9 mouse cellular contexts compared by ENCODE assay signal in the genomic region with DNA sequence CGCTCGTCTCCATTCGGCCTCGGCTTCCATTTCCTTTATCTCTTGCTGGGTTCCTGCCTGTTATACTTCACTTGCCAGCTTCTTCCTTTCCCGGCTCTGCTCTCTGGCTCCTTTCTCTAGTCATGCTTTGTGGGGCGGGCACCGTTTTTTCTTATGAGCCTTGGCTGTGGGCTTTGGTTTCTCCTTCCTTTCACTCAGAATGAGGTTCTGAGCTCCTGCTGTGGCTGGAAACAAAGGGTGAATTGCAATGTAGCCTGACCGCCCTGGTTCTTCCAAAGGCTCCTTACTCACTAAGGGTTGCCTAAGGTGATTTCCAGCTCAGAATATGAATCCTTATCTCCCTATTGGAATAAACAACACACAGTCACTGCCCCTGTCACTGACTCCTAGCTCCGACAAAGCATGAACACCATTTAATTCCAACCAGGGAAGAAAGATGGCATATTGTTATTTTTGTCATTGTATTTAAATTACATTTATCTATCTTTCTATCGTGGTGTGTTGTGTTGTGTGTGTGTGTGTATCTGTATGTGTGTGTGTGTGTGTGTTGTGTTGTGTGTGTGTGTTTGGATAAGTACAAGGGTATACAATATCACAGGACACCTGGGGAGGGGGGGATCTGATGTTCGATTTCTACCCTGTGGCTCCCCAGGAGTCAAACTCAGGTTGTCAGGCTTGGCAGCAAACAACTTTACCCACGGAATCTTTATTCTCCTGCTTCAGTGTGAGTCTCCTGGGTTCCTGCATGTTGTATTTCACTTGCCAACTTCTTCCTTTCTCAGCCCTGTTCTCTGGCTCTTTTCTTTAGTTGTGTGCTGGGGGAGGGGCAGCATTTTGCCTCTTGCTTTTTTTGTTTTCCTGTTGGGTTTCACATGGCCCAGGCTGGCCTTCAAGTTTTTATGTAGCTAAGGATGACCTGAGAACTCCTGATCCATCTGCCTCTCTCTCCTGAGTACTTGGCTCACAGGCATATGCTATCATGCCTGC. TPM values are rescaled to one million over a fixed set of nuclear protein-coding genes. Genes with fewer than 3 reads are reported as not detected.
DNase-seq lines count a peak whose midpoint lies in the region; ATAC-seq lines count a peak whose summit lies in the region.
"Had no signal": no experiment of that assay in that cellular context is flagged by ENCODE, and none has a peak within 500 bp of the region (broad histone marks: within the 10 kb centered on the region; RNA-seq: fewer than 3 reads in every experiment).

No protein-coding gene starts in this region.

- peak; percentile 50; the same call in 1 of the 2 replicates for ATAC-seq in forebrain, embryonic 11.5 days (replicated peaks; ENCODE audit: low FRiP score)
- ATAC-seq in neural tube, embryonic 14.5 days (ENCODE audit: low read depth), result peak; percentile 46; the same call in 1 of the 2 replicates

- no peaks in the 10 kb centered on the region for H3K27me3 ChIP-seq in forebrain, embryonic 11.5 days (ENCODE audit: control insufficient read depth, insufficient read depth, low read length)
- H3K27me3 ChIP-seq in neural tube, embryonic 14.5 days (ENCODE audit: control insufficient read depth, insufficient read depth, low read length), result no peaks in the 10 kb centered on the region

- peak overlapping the region; percentile 9; the same call in 1 of the 2 replicates for H3K9ac ChIP-seq in forebrain, embryonic 11.5 days (ENCODE audit: low read length)
- H3K9ac ChIP-seq in neural tube, embryonic 14.5 days (replicated peaks; ENCODE audit: low read depth, low read length), result no peak overlapping the region

- no peaks in the 10 kb centered on the region for H3K36me3 ChIP-seq in forebrain, embryonic 11.5 days (ENCODE audit: control insufficient read depth, insufficient read depth, low read length)
- no peaks in the 10 kb centered on the region for H3K36me3 ChIP-seq in neural tube, embryonic 14.5 days (ENCODE audit: control insufficient read depth, insufficient read depth, low read length)

- H3K4me1 ChIP-seq in forebrain, embryonic 11.5 days (replicated peaks; ENCODE audit: control insufficient read depth, insufficient read depth, low read length), result peaks cover 2% of the 10 kb centered on the region; the same call in 1 of the 2 replicates
- no peaks in the 10 kb centered on the region for H3K4me1 ChIP-seq in neural tube, embryonic 14.5 days (ENCODE audit: control insufficient read depth, insufficient read depth, low read length)

- no peak overlapping the region for H3K4me3 ChIP-seq in forebrain, embryonic 11.5 days (ENCODE audit: low read depth, low read length)
- no peak overlapping the region for H3K4me3 ChIP-seq in neural tube, embryonic 14.5 days (ENCODE audit: low read depth, low read length)
- H3K4me3 ChIP-seq: myocyte had no signal

- no peaks in the 10 kb centered on the region for H3K9me3 ChIP-seq in forebrain, embryonic 11.5 days (ENCODE audit: control insufficient read depth, low read length)
- no peaks in the 10 kb centered on the region for H3K9me3 ChIP-seq in neural tube, embryonic 14.5 days (ENCODE audit: control insufficient read depth, low read length)

- intact Hi-C loops in heart, postnatal 10 days (cut with DNase I), result no loop called here

- WGBS in forebrain, embryonic 11.5 days, result 11% methylated on average over 12 of the region's 12 CpGs
- 12% methylated on average over 12 of the region's 12 CpGs for whole genome bisulfite sequencing in neural tube, embryonic 14.5 days

- no peak overlapping the region for H3K27ac ChIP-seq in forebrain, embryonic 11.5 days (ENCODE audit: low read depth, low read length)
- H3K27ac ChIP-seq in neural tube, embryonic 14.5 days (ENCODE audit: low read depth, low read length), result 0 out of 2 replicates have a peak overlapping the region, but pooled peaks have one; percentile 34

- DNase-seq in thymus, postnatal 4 days, result peak; percentile 32
- no peak for DNase-seq in thymus, postnatal 0 days (ENCODE audit: low spot score)
- DNase-seq in forebrain, embryonic 11.5 days (ENCODE audit: low spot score), result peak; percentile 57
- DNase-seq in heart, postnatal 10 days, result peak; percentile 37 to 40
- DNase-seq in liver, result peak; percentile 10
- no peak for DNase-seq in kidney, postnatal 14 days
- no peak for DNase-seq in spleen, postnatal 14 days (ENCODE audit: low spot score in 2 of 2)

- no peak overlapping the region for H3K4me2 ChIP-seq in forebrain, embryonic 11.5 days (ENCODE audit: low read depth, low read length, severe bottlenecking)
- H3K4me2 ChIP-seq in neural tube, embryonic 14.5 days (ENCODE audit: low read depth, low read length), result no peak overlapping the region

RNA-seq across cellular contexts. Expression of a gene that starts 14.1 kb away (rescaled TPM):
- polyA plus RNA-seq in thymus, postnatal 0 days (2015; fragmentation: Nextera tagmentation; extraction: Ambion mirVana), result 0.69 and 1.1 TPM in 2 replicates
- 0.24 and 0.39 TPM in 2 replicates for polyA plus RNA-seq in forebrain, embryonic 11.5 days (2014; fragmentation: Nextera tagmentation; extraction: Ambion mirVana)
- total RNA-seq in heart, postnatal 10 days (2021), result 1 to 10 TPM in 1 of 2 experiments, under 1 TPM in 1; 0.69 to 1.1 TPM
- 0.46 and 0.51 TPM in 2 replicates for polyA plus RNA-seq in neural tube, embryonic 14.5 days (2014; fragmentation: Nextera tagmentation; extraction: Ambion mirVana)

RNA-seq across cellular contexts. Expression of a gene that starts 25.5 kb away (rescaled TPM):
- not detected in 2 replicates for polyA plus RNA-seq in thymus, postnatal 0 days (2015; fragmentation: Nextera tagmentation; extraction: Ambion mirVana)
- polyA plus RNA-seq in forebrain, embryonic 11.5 days (2014; fragmentation: Nextera tagmentation; extraction: Ambion mirVana), result not detected in 2 replicates
- 10 to 100 TPM; 13.0 to 14.4 TPM for total RNA-seq in heart, postnatal 10 days (2021)
- not detected in 2 replicates for polyA plus RNA-seq in neural tube, embryonic 14.5 days (2014; fragmentation: Nextera tagmentation; extraction: Ambion mirVana)

RNA-seq across cellular contexts. Expression of a gene that starts 37.7 kb away (rescaled TPM):
- 0.22 TPM in 1 of 2 replicates, not detected in the other for polyA plus RNA-seq in thymus, postnatal 0 days (2015; fragmentation: Nextera tagmentation; extraction: Ambion mirVana)
- not detected in 2 replicates for polyA plus RNA-seq in forebrain, embryonic 11.5 days (2014; fragmentation: Nextera tagmentation; extraction: Ambion mirVana)
- under 1 TPM; 0.17 TPM for total RNA-seq in heart, postnatal 10 days (2021)
- 0.17 TPM in 1 of 2 replicates, not detected in the other for polyA plus RNA-seq in neural tube, embryonic 14.5 days (2014; fragmentation: Nextera tagmentation; extraction: Ambion mirVana)

RNA-seq across cellular contexts. Expression of a gene that starts 39.0 kb away (rescaled TPM):
- polyA plus RNA-seq in thymus, postnatal 0 days (2015; fragmentation: Nextera tagmentation; extraction: Ambion mirVana), result 54.2 and 60.6 TPM in 2 replicates
- 64.9 and 69.6 TPM in 2 replicates for polyA plus RNA-seq in forebrain, embryonic 11.5 days (2014; fragmentation: Nextera tagmentation; extraction: Ambion mirVana)
- total RNA-seq in heart, postnatal 10 days (2021), result 10 to 100 TPM; 15.2 to 17.3 TPM
- 15.4 and 22.8 TPM in 2 replicates for polyA plus RNA-seq in neural tube, embryonic 14.5 days (2014; fragmentation: Nextera tagmentation; extraction: Ambion mirVana)

RNA-seq across cellular contexts. Expression of a gene that starts 39.2 kb away (rescaled TPM):
- 42.3 and 45.5 TPM in 2 replicates for polyA plus RNA-seq in thymus, postnatal 0 days (2015; fragmentation: Nextera tagmentation; extraction: Ambion mirVana)
- 54.4 and 67.3 TPM in 2 replicates for polyA plus RNA-seq in forebrain, embryonic 11.5 days (2014; fragmentation: Nextera tagmentation; extraction: Ambion mirVana)
- 10 to 100 TPM; 23.7 to 25.4 TPM for total RNA-seq in heart, postnatal 10 days (2021)
- polyA plus RNA-seq in neural tube, embryonic 14.5 days (2014; fragmentation: Nextera tagmentation; extraction: Ambion mirVana), result 68.4 and 98.6 TPM in 2 replicates

Comparison
In these comparisons a context has a peak if more than half of its experiments do, and no peak if none do; other contexts are left out.
1. DNase-seq: peak in thymus, postnatal 4 days (single experiment), forebrain, embryonic 11.5 days (single experiment), heart, postnatal 10 days (2 of 2) and liver (single experiment); none in thymus, postnatal 0 days (single experiment), kidney, postnatal 14 days (single experiment) and spleen, postnatal 14 days (0 of 2).